Mouse (Mus musculus) neutrophil, adult 5-6 weeks (primary cell): Measurements from ENCODE around the gene Plk4. TPM values are rescaled to one million over a fixed set of nuclear protein-coding genes. Genes with fewer than 3 reads are reported as not detected.
"Not testable (repeated sequence)": the region's sequence is repeated elsewhere in the genome, so short reads cannot be mapped to it uniquely, and the experiment has no call there.

ENCODE experiments used
- ATAC-seq: fragments of 151-379, 151-347 bp; 2 replicates; pipeline ENCODE4 v1.8.0; 2017; ENCODE audit warnings: mild to moderate bottlenecking, moderate TSS enrichment; ENCODE audit not compliant: insufficient number of reproducible peaks, poor library complexity, low FRiP score, severe bottlenecking; ENCODE audit errors: extremely low read depth
- total RNA-seq: library from RNA; stranded (forward); fragments of 200-1000 nt; gene quantifications from 2 replicates; pipeline ENCODE4 v1.2.3, GENCODE M21; 2017

Gene Plk4
- total RNA-seq, result 13.9 and 16.4 TPM in 2 replicates

DNA sequence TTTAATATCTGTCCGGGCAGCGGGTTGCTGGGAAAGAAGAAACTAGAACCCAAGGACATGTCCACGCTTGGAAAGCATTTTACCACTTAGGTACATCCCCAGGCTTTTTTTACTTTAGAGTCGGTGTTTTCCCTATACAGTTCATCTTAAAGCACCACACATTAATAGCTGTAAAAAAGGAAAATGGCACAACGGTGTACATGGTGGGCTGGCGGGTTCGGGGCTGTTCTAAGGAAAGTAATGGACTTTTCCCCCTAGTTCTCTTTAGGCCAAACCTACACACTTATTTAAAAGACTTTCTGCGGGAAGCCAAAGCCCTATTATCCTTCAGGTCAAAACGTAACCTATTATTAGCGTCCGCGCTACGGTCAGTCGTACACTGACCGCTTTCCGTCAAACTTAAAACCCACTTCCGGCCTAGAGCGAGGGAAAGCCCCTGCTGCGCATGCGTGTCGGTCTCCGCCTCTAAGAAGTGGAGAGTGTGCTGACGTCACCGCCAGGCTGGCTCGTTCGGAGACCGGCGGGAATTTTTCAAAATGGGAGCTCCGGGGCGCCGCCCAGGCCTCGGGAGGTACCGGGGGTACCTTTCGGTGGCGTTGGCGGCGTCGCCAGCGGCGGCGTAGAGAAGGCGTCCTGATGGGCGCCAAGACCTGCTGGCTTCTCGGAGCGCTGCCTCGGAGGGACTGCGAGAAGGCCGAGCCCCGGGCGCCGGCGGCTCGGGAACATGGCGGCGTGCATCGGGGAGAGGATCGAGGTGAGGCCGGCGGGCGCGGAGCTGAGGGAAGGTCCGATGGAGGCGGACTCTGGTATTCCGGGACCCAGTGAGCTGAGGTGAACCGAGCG is at the start of gene Plk4:
TSS of gene Plk4 (plus strand) at position 490 of the 843 bp plus-strand sequence.
- peak; percentile 91 for ATAC-seq

DNA sequence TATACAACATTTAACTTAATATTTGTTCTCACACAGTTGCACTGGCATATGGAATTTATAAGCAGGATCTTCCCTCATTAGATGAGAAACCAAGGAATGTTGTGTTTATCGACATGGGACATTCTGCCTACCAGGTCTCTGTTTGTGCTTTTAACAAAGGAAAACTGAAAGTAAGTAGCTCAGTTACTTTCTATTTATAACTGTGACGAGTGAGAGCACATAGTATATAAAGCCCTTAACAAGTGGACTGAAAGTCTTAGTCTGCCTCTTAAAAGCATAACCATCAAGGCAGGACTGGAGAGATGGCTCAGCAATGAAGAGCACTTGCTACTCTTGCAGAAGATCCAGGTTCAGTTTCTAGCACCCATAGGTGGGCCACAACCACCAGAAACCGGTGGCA is 39.1 kb upstream of the Plk4 start:
- ATAC-seq, result no peak

DNA sequence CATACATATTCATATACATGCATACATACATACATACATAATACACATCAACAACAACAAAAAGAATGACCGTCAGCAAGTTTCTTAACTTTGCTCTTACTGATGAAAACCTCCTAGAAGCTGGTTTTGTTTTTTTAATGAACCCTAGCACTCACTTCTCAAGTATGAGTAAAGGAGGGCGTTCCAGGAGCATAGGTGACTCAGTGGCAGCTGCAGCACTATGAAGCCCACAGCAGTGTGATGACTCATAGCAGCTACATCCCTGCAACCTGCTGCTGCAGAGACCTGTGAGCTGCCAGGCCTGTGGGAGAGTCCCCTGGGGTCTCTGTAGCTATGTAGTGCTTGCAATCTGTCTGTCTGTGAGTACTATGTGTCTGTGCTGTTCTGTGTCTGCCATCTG is 38.5 kb upstream of the Plk4 start:
- ATAC-seq, result no peak

DNA sequence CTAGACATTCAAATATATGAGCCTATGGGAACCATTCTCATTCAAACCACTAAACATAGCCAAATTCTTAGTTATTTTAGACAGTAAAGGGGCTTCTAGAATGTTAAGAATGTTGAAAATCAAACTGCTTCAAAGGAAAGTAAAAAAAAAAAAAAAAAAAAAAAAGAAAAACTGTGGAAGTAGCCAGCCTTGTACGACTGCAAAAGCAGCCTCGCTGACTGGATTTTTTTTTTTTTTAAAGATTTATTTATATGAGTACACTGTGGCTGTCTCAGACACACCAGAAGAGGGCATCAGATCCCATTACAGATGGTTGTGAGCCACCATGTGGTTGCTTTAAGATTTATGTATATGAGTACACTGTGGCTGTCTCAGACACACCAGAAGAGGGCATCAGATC is 6.0 kb upstream of the Plk4 start:
- ATAC-seq, result no peak

DNA sequence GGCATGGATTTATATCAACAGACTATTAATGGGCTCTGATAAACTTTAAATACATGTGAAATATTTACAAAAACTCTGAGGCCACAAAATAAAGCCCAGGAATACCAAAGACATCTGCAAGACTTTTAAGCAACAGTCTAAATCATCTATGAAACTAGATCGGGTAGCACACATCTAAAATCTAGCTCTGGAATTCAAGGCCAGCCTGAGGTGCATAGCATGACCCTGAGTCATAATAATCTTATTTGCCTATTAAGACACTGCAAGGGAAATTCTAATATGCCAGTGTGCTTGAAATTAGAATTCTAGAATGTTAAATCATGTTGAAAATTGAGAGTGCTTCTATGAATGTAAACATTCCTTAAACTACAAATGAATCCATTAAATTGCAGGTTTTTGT is 1.8 kb upstream of the Plk4 start:
- no peak for ATAC-seq

DNA sequence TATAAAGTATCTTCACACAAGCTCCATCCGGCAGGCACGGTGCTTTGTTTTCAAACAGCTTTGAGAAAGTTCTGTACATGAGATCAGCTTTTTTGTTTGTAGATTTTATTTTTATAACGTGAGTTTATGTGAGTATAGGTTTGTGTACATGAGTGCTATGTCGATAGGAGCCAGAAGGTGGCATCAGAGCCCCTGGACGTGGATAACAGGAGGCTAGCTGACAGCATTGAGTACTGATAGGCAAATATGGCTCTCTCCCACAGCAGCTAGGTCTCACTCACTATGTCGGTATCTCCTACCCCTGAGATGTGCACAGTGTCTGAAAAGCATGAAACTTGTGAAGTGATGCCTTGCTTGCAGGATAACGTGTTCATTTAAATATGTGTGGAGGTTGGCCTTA is 1.3 kb upstream of the Plk4 start:
- ATAC-seq, result peak; percentile 78

DNA sequence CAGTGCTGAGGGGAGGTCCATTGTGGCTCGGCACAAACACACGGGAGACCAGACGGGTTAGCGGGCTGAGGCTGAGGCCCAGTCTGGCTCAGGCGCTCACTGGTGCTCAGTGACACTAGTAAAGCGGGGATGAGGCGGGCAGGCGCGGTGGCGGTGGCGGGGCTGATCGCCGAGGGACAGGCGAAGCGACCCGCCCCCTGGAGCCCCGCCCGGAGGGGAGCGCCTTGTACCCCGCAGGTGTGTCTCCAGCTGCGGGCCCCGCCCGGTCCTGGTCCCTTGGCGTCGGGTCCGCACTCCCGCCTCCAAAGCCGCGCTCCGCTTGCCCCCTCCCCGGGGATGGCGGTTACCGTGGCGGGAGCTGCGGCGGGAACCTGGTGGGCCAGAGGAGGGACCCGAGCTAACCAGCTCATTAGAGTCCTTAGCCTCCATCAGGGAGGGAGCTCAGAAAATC is 579 bp downstream of the Plk4 start:
- peak; percentile 10; the same call in 1 of the 2 replicates for ATAC-seq

DNA sequence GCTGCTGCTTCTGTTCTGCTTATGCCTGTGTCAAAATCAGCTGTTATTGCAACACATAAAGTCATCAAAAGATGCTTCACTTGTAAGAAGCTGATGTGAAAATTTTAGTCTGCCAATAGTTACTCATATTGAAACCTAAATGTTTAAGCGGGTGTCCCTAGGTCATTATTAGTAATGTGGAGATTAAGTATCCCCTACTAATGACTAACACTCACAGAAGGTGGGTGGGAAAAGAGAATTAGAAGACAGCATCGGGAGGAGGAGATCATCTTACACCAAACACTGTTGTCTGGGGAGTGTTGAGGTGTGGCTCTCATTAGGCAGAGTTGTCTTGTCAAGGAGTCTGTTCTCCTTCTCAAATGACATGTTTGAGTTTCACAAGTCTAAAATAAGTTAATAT is 7.1 kb downstream of the Plk4 start:
- no peak for ATAC-seq

DNA sequence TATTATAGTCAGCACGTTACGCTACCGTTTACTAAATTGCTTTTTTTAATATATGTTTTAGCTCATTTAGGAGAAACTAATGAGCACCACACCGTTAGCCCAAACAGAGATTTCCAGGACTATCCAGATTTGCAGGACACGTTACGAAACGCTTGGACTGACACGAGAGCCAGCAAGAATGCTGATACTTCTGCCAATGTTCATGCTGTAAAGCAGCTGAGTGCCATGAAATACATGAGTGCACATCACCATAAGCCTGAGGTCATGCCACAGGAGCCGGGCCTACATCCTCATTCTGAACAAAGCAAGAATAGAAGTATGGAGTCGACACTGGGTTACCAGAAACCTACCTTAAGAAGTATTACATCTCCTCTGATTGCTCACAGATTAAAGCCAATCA is 8.9 kb downstream of the Plk4 start:
- ATAC-seq, result no peak

DNA sequence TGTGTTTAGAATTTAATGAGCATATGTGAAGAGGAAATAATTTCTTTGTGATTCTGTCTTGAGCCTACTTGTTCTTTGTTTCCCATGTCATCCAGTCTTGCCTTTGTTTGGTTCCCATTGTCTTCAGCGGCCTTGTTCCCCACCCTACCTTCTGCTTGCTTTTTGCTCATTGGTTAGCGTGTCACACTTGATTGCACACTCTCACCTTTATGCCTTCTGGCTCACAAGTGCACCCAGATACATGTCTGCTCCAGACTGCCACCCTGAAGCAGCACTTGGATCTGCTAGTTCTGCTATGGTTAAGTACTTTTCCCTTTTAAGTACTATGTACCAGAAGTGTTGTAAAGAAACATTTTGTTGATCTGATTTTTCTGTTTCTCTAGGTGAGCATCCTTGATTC is 10.1 kb downstream of the Plk4 start:
- no peak for ATAC-seq

DNA sequence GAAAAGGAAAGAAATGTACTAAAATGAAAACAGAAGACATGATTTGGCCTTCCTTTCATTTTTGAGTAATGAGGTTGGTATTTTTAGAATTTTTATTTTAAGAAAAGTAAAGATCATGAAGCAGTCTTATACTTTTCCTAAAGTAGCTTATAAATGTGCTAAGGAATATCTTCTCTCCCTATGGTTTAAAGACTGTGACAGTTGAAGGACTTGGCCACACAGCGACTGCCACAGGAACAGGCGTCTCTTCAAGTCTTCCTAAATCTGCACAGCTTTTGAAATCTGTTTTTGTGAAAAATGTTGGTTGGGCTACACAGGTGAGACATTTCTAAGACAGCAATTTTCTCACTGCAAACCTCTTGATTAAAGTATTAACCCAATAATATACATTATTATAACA is 13.5 kb downstream of the Plk4 start:
- ATAC-seq, result no peak

DNA sequence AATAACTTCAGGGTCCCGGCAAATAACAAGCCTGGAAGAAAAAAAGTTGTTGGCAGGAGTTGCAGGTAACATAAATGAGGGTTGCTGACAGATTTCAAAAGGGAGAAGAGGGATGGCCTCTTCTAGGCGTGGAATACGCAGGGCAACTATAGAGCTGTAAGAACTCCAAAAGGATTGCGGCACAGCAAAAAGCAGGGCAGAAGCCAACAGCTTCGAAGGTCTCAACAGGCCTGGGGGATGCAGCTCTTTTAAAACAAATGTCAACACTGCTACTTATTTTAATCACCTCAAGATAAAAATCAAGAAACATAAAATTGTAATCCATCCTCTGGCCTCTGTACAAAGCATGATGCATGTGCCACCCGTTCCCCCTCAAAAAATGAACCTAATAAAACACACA is 45.7 kb downstream of the Plk4 start:
- ATAC-seq, result not testable (repeated sequence)

DNA sequence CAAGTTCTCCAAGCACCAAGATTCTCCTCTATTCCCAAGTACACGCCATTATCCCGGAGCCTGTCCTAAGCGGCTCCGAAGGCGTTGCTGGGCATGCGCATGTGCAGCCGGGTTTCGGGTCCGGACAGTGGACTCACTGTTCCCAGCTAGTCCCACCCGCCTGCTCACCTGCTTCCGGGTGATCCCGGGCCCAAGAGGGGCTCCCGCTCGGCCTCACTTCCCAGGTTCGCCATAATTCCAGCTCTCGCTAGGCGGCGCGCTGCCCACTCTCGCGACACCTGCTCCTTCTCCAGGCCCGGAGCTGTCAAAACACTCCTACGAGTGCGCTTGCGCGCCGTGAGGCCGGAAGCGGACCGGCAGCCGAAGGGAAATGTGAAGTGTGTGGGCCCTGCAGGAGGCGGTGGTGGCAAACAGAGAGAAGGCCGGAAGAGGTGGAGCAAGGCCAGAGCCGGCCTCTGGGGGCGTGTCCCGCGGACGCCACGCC is 46.7 kb downstream of the Plk4 start, which contains the start of gene Mfsd8:
TSS of gene Mfsd8 (minus strand) at position 414 of the 484 bp plus-strand sequence.
- peak; percentile 97 for ATAC-seq

DNA sequence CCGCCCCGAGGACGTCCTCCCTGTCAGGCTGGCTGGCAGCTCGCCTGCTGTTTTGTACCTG is 47.0 kb downstream of the Plk4 start, which contains the start of gene Abhd18:
TSS of gene Abhd18 (plus strand) at position 14 of the 61 bp plus-strand sequence.
- not testable (repeated sequence) for ATAC-seq

DNA sequence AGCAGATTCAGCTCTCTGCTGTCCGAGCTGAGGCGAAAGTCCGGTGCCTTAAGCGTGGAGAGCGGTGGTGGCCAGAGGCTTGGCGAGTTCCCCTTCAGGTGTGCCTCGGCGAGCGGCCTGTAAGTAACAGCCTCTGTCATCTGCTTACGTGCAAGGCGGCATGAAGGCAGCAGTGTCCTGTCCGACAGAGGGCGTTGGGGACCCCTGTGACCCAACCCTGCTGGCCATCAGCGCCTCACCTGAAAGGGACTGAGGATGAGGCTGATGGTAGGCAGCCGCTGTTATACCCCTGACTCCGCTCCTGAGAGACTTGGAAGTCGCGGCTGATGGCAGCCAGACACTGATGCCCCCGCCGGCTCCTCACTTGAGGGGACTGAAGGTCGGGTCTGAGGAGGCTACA is 47.2 kb downstream of the Plk4 start:
- ATAC-seq, result peak; percentile 41; the same call in 1 of the 2 replicates

DNA sequence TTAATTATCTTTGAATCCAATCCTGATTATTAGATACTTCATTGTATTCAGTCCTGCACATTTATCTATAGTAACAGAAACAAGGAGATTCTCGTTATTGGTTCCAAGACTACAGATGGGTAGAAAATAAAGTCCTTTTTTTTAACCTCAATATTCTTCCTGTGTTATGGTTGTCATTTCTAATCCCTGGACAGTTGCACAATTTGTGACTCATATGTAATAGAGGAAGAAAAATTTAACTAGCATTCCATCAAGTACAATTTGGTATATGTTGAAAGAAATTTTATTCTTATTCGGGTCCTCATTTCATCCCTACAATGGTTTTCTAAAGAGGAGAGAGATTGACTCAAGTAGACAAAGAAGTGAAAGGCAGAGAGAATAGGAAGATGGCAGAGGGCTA is 48.1 kb downstream of the Plk4 start:
- ATAC-seq, result not testable (repeated sequence)

DNA sequence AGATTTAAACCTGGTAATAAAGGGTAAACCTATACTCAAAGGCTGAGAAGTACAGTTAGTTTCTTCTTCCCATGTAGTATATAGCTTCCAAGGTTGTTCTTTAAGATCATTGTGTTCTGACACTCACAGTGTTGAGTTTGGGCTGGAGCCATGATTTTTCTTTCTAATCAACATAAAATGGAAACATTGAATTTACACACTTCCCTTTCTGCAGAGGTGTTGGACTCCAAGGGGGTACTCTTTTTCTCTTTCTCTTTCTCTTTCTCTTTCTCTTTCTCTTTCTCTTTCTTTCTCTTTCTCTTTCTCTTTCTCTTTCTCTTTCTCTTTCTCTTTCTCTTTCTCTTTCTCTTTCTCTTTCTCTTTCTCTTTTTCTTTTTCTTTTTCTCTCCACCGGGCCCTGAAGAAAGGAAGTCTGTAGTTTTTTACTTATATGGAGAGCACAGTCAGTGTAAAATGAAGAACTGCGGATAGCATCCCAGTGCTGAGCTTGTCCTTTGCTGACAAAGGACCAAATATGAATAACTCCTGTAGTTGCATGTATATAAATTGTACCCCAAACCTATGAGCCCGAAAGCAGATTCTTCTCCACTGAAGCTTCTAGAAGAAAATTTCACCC is 53.4 kb downstream of the Plk4 start:
- ATAC-seq, result not testable (repeated sequence)
